ENCODE assay signal across 19 mouse cellular contexts in the genomic region with DNA sequence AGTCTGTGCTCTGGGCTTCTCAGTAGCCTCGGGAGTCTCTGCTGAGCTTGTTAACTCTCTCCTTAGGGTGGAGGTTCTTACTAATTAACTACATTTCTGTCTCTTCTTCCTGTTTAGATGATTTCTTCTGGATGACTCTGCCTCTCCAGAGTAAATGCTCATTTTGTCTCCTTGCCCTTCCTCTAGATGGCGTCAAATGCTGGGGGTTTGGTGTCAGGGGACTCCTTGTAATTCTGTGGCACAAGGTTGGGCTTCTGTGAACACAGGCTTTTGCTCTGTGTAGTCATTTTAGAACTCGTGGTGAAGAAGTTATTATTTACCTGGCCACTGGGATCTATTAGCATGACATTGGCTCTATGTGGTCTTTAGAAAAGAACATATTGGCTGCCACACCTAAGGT.
DNase-seq lines count a peak whose midpoint lies in the region; ATAC-seq and TF ChIP-seq lines count a peak whose summit lies in the region.
"Had no signal": no experiment of that assay in that cellular context is flagged by ENCODE, and none has a peak within 500 bp of the region (broad histone marks: within the 10 kb centered on the region; RNA-seq: fewer than 3 reads in every experiment).

No protein-coding gene starts in this region.

- no peak overlapping the region for H3K27ac ChIP-seq in left cerebral cortex, adult 2 months
- no peak overlapping the region for H3K27ac ChIP-seq in forebrain, embryonic 16.5 days (ENCODE audit: low read length)
- H3K27ac ChIP-seq: embryonic facial prominence, embryonic 15.5 days; hindbrain, embryonic 12.5 days; neural tube, embryonic 15.5 days had no signal

- no peak overlapping the region for H3K4me2 ChIP-seq in forebrain, embryonic 16.5 days (ENCODE audit: low read length)
- H3K4me2 ChIP-seq: embryonic facial prominence, embryonic 15.5 days; heart, embryonic 12.5 days; hindbrain, embryonic 12.5 days; liver, embryonic 11.5 days; neural tube, embryonic 15.5 days had no signal

- TF ChIP-seq CTCF in left cerebral cortex, adult 2 months (IDR thresholded peaks at IDR 0.05): peak; percentile 28

- no peaks in the 10 kb centered on the region for H3K36me3 ChIP-seq in forebrain, embryonic 16.5 days (ENCODE audit: control insufficient read depth, insufficient read depth)
- H3K36me3 ChIP-seq: embryonic facial prominence, embryonic 15.5 days; heart, embryonic 12.5 days; hindbrain, embryonic 12.5 days; neural tube, embryonic 15.5 days had no signal

- H3K4me3 ChIP-seq in left cerebral cortex, adult 2 months: no peak overlapping the region
- no peak overlapping the region for H3K4me3 ChIP-seq in forebrain, embryonic 16.5 days (replicated peaks; ENCODE audit: low read length)
- H3K4me3 ChIP-seq: embryonic facial prominence, embryonic 15.5 days; heart, embryonic 12.5 days; hindbrain, embryonic 12.5 days; neural tube, embryonic 15.5 days had no signal

- no peaks in the 10 kb centered on the region for H3K4me1 ChIP-seq in forebrain, embryonic 16.5 days (replicated peaks; ENCODE audit: control insufficient read depth, insufficient read depth, low read length)
- H3K4me1 ChIP-seq: embryonic facial prominence, embryonic 15.5 days; hindbrain, embryonic 12.5 days; neural tube, embryonic 15.5 days had no signal

- 72% methylated on average over 3 of the region's 3 CpGs for WGBS in forebrain, embryonic 16.5 days

- no peak overlapping the region for H3K9ac ChIP-seq in forebrain, embryonic 16.5 days (replicated peaks; ENCODE audit: low read depth, low read length)
- H3K9ac ChIP-seq: embryonic facial prominence, embryonic 15.5 days; heart, embryonic 12.5 days; hindbrain, embryonic 12.5 days; neural tube, embryonic 15.5 days had no signal

- no peaks in the 10 kb centered on the region for H3K9me3 ChIP-seq in forebrain, embryonic 16.5 days (ENCODE audit: control insufficient read depth, low read length)
- H3K9me3 ChIP-seq: embryonic facial prominence, embryonic 15.5 days; heart, embryonic 12.5 days; hindbrain, embryonic 12.5 days; neural tube, embryonic 15.5 days had no signal

- no peaks in the 10 kb centered on the region for H3K27me3 ChIP-seq in forebrain, embryonic 16.5 days (replicated peaks; ENCODE audit: control insufficient read depth, insufficient read depth, low read length)
- H3K27me3 ChIP-seq: embryonic facial prominence, embryonic 15.5 days; heart, embryonic 12.5 days; hindbrain, embryonic 12.5 days; neural tube, embryonic 15.5 days had no signal

- ATAC-seq in forebrain, embryonic 16.5 days: no peak
- no peak for ATAC-seq in erythroblast, adult 5-6 weeks (replicated peaks; ENCODE audit: low FRiP score, poor library complexity, severe bottlenecking)
- ATAC-seq: forebrain, embryonic 14.5 days; intestine, embryonic 16.5 days had no signal

- DNase-seq in gastrocnemius, adult 18-20 months (ENCODE audit: low spot score): peak; percentile 5
- DNase-seq in gastrocnemius, postnatal 25 days: no peak
- no peak for DNase-seq in left cerebral cortex, adult 2 months (ENCODE audit: extremely low spot score in 1 of 2, low spot score in 2 of 2)
- DNase-seq in left cerebral cortex, postnatal 25 days (ENCODE audit: low spot score in 2 of 2): no peak
- peak; percentile 14 for DNase-seq in ZHBTc4 (ENCODE audit: low read depth, low spot score)
- peak; percentile 16 for DNase-seq in lung, postnatal 36 days
- DNase-seq: B cell, adult 2 months; gastrocnemius, postnatal 10 days; spleen, adult 18-20 months; thymus, postnatal 36 days had no signal

- intact Hi-C loops in left cerebral cortex, adult 2 months (cut with DNase I): loop anchor here (5.0 kb wide), 1 partner anchor 340 kb away; a partner anchor contains a TSS
- intact Hi-C loops in left cerebral cortex, postnatal 25 days (cut with DNase I): no loop called here

Comparison
In these comparisons a context has a peak if more than half of its experiments do, and no peak if none do; other contexts are left out.
1. DNase-seq: peak in gastrocnemius, adult 18-20 months (single experiment), ZHBTc4 (single experiment) and lung, postnatal 36 days (single experiment); none in gastrocnemius, postnatal 25 days (single experiment), left cerebral cortex, adult 2 months (0 of 2) and left cerebral cortex, postnatal 25 days (0 of 2).